Mouse (Mus musculus): ENCODE data around the gene Cwh43. TPM values are rescaled to one million over a fixed set of nuclear protein-coding genes. Genes with fewer than 3 reads are reported as not detected.

Gene Cwh43
- polyA plus RNA-seq, 1 experiment from 2014 or later, result not detected

GRCm38 (mm10) chr5:73409970-73410369, 4.1 kb downstream of the Cwh43 start:
- Histone ChIP-seq H3K27me3 (ENCODE audit: insufficient read depth, low read length) (peaks cover 19% of the 10 kb centered on the region), H3K9me3 (ENCODE audit: low read depth, low read length) (no peaks in the 10 kb centered on the region), H3K27ac (ENCODE audit: low read depth) (no peak overlapping the region), H3K4me1 (ENCODE audit: insufficient read depth) (peaks cover 6% of the 10 kb centered on the region; the same call in 1 of the 2 replicates), H3K4me2 (no peak overlapping the region), H3K36me3 (ENCODE audit: insufficient read depth) (no peaks in the 10 kb centered on the region), H3K9ac (no peak overlapping the region), H3K4me3 (ENCODE audit: low read depth, low read length) (no peak overlapping the region)
- 64% methylated on average over 5 of the region's 5 CpGs for WGBS
- ATAC-seq (ENCODE audit: insufficient read depth), result no peak
- DNase-seq, result no peak
- TF ChIP-seq CTCF (IDR thresholded peaks at IDR 0.05; ENCODE audit: low read depth), result no peak

DNA sequence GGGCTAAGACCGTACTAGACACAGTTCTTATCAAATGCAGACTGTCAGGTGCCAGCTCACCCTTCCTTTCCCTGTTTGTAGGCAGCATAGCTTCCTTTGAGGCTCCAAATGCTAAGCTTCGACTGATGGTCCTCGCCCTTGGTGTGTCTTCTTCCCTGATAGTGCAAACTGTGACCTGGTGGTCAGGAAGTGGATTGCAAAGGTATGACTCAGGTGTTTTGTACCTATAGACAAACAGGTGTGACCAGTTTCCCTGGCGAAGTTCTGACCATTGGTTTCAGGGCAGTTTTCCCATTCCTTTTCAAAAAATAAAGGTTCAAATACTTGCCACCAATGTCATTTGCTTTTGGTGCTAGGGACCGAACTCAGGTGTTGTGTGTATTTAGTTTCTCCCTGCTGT, 5.9 kb downstream of the Cwh43 start:
- Histone ChIP-seq H3K27me3 (ENCODE audit: insufficient read depth, low read length) (peaks cover 4% of the 10 kb centered on the region), H3K4me2 (no peak overlapping the region), H3K27ac (ENCODE audit: low read depth) (no peak overlapping the region), H3K36me3 (ENCODE audit: insufficient read depth) (no peaks in the 10 kb centered on the region), H3K9me3 (ENCODE audit: low read depth, low read length) (no peaks in the 10 kb centered on the region), H3K4me3 (ENCODE audit: low read depth, low read length) (no peak overlapping the region), H3K4me1 (ENCODE audit: insufficient read depth) (no peaks in the 10 kb centered on the region), H3K9ac (no peak overlapping the region)
- no peak for TF ChIP-seq CTCF (IDR thresholded peaks at IDR 0.05; ENCODE audit: low read depth)
- WGBS, result 74% methylated on average over 5 of the region's 5 CpGs
- DNase-seq (no peak), ATAC-seq (ENCODE audit: insufficient read depth) (no peak)

- Histone ChIP-seq H3K4me3 (ENCODE audit: low read depth, low read length) (no peak overlapping the region), H3K27me3 (ENCODE audit: insufficient read depth, low read length) (no peaks in the 10 kb centered on the region), H3K4me2 (no peak overlapping the region), H3K27ac (ENCODE audit: low read depth) (no peak overlapping the region), H3K9ac (no peak overlapping the region), H3K36me3 (ENCODE audit: insufficient read depth) (no peaks in the 10 kb centered on the region), H3K9me3 (ENCODE audit: low read depth, low read length) (no peaks in the 10 kb centered on the region), H3K4me1 (ENCODE audit: insufficient read depth) (no peaks in the 10 kb centered on the region)
- WGBS, result 80% methylated on average over 10 of the region's 10 CpGs
- TF ChIP-seq CTCF (IDR thresholded peaks at IDR 0.05; ENCODE audit: low read depth), result no peak
- DNase-seq (no peak), ATAC-seq (ENCODE audit: insufficient read depth) (no peak)
Observed at GRCm38 (mm10) chr5:73414172-73414571, 8.3 kb downstream of the Cwh43 start.

GRCm38 (mm10) chr5:73419045-73419695, 13.3 kb downstream of the Cwh43 start:
- Histone ChIP-seq H3K36me3 (ENCODE audit: insufficient read depth) (no peaks in the 10 kb centered on the region), H3K9ac (no peak overlapping the region), H3K4me1 (ENCODE audit: insufficient read depth) (no peaks in the 10 kb centered on the region), H3K9me3 (ENCODE audit: low read depth, low read length) (no peaks in the 10 kb centered on the region), H3K4me3 (ENCODE audit: low read depth, low read length) (no peak overlapping the region), H3K27ac (ENCODE audit: low read depth) (no peak overlapping the region), H3K27me3 (ENCODE audit: insufficient read depth, low read length) (no peaks in the 10 kb centered on the region), H3K4me2 (no peak overlapping the region)
- 59% methylated on average over 11 of the region's 11 CpGs for whole genome bisulfite sequencing
- DNase-seq, result no peak
- TF ChIP-seq CTCF (IDR thresholded peaks at IDR 0.05; ENCODE audit: low read depth), result no peak
- ATAC-seq (ENCODE audit: insufficient read depth), result no peak

GRCm38 (mm10) chr5:73426824-73427223, 20.9 kb downstream of the Cwh43 start:
- Histone ChIP-seq H3K4me1 (ENCODE audit: insufficient read depth) (no peaks in the 10 kb centered on the region), H3K27me3 (ENCODE audit: insufficient read depth, low read length) (no peaks in the 10 kb centered on the region), H3K4me2 (no peak overlapping the region), H3K36me3 (ENCODE audit: insufficient read depth) (no peaks in the 10 kb centered on the region), H3K27ac (ENCODE audit: low read depth) (no peak overlapping the region), H3K9ac (no peak overlapping the region), H3K9me3 (ENCODE audit: low read depth, low read length) (no peaks in the 10 kb centered on the region), H3K4me3 (ENCODE audit: low read depth, low read length) (no peak overlapping the region)
- 58% methylated on average over 6 of the region's 6 CpGs for WGBS
- ATAC-seq (ENCODE audit: insufficient read depth) (no peak), DNase-seq (no peak)
- TF ChIP-seq CTCF (IDR thresholded peaks at IDR 0.05; ENCODE audit: low read depth), result no peak

GRCm38 (mm10) chr5:73431581-73431980, 25.7 kb downstream of the Cwh43 start:
- Histone ChIP-seq H3K4me1 (ENCODE audit: insufficient read depth) (no peaks in the 10 kb centered on the region), H3K27me3 (ENCODE audit: insufficient read depth, low read length) (no peaks in the 10 kb centered on the region), H3K9ac (no peak overlapping the region), H3K9me3 (ENCODE audit: low read depth, low read length) (no peaks in the 10 kb centered on the region), H3K36me3 (ENCODE audit: insufficient read depth) (no peaks in the 10 kb centered on the region), H3K4me2 (no peak overlapping the region), H3K27ac (ENCODE audit: low read depth) (no peak overlapping the region), H3K4me3 (ENCODE audit: low read depth, low read length) (no peak overlapping the region)
- ATAC-seq (ENCODE audit: insufficient read depth) (peak; percentile 84), DNase-seq (peak; percentile 93)
- TF ChIP-seq CTCF (IDR thresholded peaks at IDR 0.05; ENCODE audit: low read depth), result peak; percentile 91
- 21% methylated on average over 14 of the region's 14 CpGs for WGBS

DNA sequence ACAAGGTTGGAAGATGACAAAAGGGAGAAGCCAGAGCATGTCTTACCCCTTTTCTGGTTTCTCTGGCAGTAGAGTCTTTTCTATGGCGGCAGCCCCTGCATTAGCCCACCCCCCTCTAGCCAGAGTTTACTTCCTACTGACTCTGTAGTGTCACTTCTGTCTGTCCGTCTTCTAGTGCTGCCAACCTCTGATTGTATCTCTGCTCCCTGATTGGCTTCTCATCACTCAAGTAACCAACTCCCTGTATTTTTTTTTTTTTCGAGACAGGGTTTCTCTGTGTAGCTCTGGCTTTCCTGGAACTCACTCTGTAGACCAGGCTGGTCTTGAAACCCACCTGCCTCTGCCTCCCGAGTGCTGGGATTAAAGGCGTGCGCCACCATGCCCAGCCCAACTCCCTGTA, 26.9 kb downstream of the Cwh43 start:
- no peak for TF ChIP-seq CTCF (IDR thresholded peaks at IDR 0.05; ENCODE audit: low read depth)
- Histone ChIP-seq H3K9ac (no peak overlapping the region), H3K27ac (ENCODE audit: low read depth) (no peak overlapping the region), H3K4me1 (ENCODE audit: insufficient read depth) (no peaks in the 10 kb centered on the region), H3K4me2 (no peak overlapping the region), H3K4me3 (ENCODE audit: low read depth, low read length) (no peak overlapping the region), H3K9me3 (ENCODE audit: low read depth, low read length) (no peaks in the 10 kb centered on the region), H3K36me3 (ENCODE audit: insufficient read depth) (no peaks in the 10 kb centered on the region), H3K27me3 (ENCODE audit: insufficient read depth, low read length) (no peaks in the 10 kb centered on the region)
- DNase-seq (no peak), ATAC-seq (ENCODE audit: insufficient read depth) (no peak)
- WGBS, result 77% methylated on average over 6 of the region's 6 CpGs
